Mouse (Mus musculus) c-Kit-positive CD71-positive TER-119-positive erythroid progenitor cells, embryonic 14.5 days (primary cell): ENCODE measurements around the gene Pla2g12b.

Experiments used
- DNase-seq: peaks from one replicate; pipeline ENCODE4 v3.0.0-alpha.2; 2013; ENCODE audit warnings: low spot score

Pla2g12b gene

DNA sequence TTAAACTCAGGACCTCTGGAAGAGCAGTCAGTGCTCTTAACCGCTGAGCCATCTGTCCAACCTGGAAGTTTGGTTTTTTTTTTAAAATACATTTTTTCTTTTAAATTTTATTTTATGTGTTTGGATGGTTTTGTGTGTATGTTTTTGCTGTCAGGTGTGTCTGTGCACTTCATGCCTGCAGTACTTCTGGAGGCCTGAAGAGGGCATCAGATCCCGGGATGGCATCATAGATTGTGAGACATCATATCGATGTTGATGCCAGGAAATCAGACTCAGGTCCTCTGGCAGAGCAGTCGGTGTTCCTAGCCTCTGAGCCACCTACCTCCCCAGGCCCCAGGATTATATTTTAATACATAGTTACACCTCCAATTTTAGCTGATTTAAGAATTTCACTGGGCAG lies 10.3 kb downstream of the Pla2g12b start:
- DNase-seq: no peak

GRCm38 (mm10) chr10:59416623-59417022 lies 13.2 kb downstream of the Pla2g12b start:
- DNase-seq: no peak

DNA sequence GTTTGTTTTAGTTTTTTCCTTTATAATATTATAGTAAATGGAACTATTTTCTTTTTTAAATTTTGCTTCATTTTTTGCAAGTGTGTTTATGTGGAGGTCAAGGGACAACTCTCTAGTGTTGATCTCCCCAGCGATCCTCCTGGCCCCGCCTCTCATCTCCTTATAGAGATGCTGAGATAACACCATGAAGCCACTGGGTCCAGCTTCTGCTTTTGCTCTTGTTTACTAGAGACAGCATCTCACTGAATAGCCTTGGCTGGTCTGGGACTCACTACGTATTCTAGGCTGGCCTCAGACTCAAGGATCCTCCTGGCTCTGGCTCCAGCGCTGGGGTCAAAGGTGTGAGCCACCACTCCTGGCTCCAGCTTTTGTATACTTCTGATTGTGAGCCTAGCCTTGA lies 16.1 kb downstream of the Pla2g12b start:
- no peak for DNase-seq

- no peak for DNase-seq
Observed at GRCm38 (mm10) chr10:59424453-59424852, 21.0 kb downstream of the Pla2g12b start.

GRCm38 (mm10) chr10:59425369-59425768 lies 21.9 kb downstream of the Pla2g12b start:
- DNase-seq: no peak

GRCm38 (mm10) chr10:59426371-59426770 lies 22.9 kb downstream of the Pla2g12b start:
- DNase-seq: no peak

- DNase-seq: no peak
Observed at GRCm38 (mm10) chr10:59429448-59430135, 26.1 kb downstream of the Pla2g12b start.

GRCm38 (mm10) chr10:59430701-59431218 lies 27.3 kb downstream of the Pla2g12b start:
- DNase-seq: peak; percentile 30

GRCm38 (mm10) chr10:59435746-59436145 lies 32.3 kb downstream of the Pla2g12b start:
- DNase-seq: no peak

DNA sequence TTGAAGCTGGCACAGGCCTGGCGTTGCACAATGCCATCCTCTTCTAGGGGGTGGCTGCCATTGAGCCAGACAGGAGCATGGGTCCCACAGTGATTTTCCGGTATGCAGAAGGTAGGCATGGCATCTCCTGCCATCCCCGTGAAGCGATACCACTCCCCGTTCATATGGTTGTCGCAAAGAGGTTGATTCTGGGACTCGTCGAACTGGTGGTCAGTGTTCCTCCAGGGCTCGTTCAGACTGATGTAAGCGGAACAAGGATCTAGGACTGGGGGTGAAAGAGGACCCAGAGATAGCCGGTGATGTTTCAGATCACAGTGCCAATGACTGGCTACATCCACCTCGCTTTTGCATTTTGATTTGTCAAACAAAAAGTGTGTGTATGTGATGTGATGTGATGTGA lies 35.2 kb downstream of the Pla2g12b start:
- no peak for DNase-seq

DNA sequence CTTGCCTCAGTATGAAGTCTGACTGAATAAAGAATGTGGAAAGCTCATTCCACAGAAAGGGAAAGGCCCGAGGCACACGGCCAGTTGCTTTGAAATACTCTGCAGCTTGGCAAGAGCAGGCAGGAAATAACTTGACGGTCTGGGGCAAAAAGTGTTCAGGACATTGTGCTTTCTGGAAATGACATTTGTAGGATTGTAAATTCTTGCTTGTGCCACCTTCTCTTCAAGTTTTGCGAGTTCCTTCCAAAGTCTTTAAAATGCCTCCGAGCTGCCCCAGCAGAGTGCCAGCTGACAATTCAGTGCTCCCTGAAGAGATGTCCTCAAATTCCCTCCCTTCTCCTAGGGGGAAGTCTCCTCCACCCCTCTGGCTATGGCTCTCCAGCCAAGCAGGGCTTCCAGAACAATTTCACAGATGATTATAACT lies 36.1 kb downstream of the Pla2g12b start:
- no peak for DNase-seq

GRCm38 (mm10) chr10:59440177-59440576 lies 36.7 kb downstream of the Pla2g12b start:
- DNase-seq: no peak

DNA sequence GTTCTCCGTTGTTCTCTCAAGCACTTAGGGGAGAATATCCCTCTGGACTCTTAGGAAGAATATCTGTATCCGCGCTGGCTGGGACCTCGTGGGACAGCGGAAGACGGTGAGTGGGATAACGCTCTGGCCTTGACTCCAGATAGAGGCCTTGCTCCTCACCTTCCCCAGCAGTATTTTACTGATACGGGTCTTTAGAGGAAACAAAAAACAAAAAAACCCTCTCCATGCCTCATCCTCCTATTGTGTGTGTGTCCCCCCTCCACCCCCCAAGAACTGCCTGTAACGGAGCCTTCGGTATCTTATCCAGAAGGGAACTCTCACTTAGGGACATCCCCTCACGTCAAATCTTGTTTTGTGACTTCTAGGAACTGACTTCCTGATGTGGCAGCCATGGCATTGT lies 38.3 kb downstream of the Pla2g12b start, which contains the start of gene Oit3:
TSS of gene Oit3 (minus strand) at position 44 of the 400 bp plus-strand sequence.
- no peak for DNase-seq

GRCm38 (mm10) chr10:59443212-59443611 lies 39.8 kb downstream of the Pla2g12b start:
- no peak for DNase-seq

DNA sequence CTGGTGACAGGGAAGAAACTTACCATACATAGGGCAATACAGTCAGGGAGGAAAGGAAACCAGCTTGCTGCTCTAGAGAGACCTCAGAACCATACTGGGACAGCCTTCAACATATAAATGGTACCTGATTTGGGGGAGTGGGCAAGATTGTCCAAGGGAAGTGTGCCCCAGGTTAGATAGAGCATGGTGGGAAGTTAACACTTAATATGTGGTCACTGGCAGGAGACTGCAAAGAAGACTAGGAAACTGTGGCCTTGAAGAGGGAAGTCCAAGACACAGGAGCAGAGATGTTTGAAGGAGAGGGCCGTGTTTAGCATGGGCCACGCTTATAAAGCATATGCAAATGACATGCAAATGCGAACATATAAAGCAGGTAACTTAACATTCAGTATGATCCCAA lies 40.6 kb downstream of the Pla2g12b start:
- DNase-seq: no peak

DNA sequence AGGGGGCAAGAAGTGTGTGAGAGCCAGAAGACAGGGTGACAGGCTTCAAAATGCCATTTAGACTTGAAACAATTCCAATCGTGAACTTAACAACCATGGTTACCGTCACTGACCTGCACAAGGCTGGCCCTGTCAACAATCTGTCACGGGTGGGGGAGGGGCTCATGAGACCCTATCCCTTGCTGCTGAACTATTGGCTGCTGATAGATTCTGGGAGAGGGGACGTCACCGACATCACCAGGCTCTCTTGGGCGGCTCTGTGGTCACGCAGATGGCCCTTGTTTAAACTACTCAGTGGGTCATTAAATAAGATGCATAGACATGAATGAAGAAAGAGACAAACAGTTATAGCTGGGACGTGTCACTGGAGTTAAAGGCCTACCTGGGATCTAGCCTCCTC lies 41.2 kb downstream of the Pla2g12b start:
- no peak for DNase-seq

DNA sequence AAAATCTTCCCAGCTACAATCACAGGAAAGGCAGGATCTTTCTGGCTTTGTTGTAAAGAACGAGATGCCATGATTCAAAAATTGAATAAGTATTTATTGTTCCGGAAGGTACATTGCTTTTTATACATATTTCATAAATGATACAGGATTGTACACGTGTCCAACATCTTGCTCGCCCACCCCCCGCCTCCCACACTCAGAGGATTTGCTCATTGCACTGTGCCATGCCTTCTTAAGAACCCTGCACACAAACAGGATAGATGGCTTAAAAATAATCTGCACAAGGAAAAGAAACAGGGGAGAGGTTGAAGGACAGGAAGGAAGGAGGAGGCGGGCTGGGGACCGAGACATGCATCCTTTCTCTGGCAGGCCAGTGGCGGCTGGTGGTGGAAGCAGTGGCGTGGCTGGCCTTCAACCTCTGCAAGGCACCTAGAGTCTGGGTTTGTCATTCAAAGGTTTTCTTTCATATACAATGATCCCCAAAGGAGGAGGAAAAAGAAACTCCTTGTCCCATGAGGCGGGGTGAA lies 43.5 kb downstream of the Pla2g12b start:
- DNase-seq: no peak

DNA sequence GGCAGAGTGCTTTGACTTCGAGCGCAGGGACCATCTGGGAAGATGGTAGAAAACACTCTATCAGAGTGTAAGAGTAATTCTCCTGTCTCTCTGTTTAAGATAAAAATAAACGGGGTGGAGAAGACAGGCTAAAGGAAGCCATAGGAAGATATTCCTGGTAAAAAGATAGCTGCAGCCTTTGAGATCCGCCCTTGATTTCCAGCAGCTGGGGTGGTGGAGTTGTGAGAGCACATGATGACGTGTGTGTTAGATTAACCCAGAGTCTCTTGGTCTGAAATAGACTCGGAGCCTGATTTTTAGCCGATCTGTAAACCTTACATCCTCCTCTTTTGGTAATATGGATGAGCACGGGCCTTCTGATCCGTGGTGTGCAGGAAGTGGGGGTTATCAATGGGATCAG lies 44.1 kb downstream of the Pla2g12b start:
- DNase-seq: no peak

GRCm38 (mm10) chr10:59451839-59452238 lies 48.4 kb downstream of the Pla2g12b start:
- peak; percentile 7 for DNase-seq

GRCm38 (mm10) chr10:59454631-59455030 lies 51.2 kb downstream of the Pla2g12b start:
- no peak for DNase-seq

- DNase-seq: no peak
Observed at GRCm38 (mm10) chr10:59459767-59460166, 56.3 kb downstream of the Pla2g12b start.

- no peak for DNase-seq
Observed at GRCm38 (mm10) chr10:59462307-59462706, 58.8 kb downstream of the Pla2g12b start.

DNA sequence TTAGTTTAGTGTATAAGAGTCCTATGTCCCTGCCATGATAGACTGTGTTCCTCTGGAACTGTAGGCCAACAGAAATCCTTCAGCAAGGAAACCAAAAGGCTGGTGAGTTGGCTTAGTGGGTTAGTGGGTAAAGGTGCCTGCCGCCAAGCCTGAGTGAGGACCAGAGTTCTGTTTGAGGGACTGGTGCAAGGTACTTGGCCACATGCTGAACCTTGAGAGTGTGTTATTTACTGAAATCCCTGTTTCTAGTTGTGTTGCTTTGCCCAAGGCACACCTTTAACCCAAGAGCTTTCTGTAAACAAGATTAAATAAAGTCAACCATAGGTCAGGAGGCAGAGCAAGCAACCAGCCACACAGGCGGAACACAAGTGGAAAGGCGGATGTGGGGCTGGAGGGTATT lies 62.1 kb downstream of the Pla2g12b start:
- DNase-seq: no peak

- DNase-seq: no peak
Observed at GRCm38 (mm10) chr10:59466626-59467025, 63.2 kb downstream of the Pla2g12b start.
